Mouse (Mus musculus) 3T3-L1 (cell line): Measurements from ENCODE around the gene Stxbp2.

ENCODE experiments used
- DNase-seq: peaks from one replicate; pipeline ENCODE4 v3.0.0-alpha.2; 2015; ENCODE audit warnings: low read depth, low spot score

The Stxbp2 gene

GRCm38 (mm10) chr8:3631478-3631875 is 722 bp downstream of the Stxbp2 start:
- DNase-seq, result no peak

- DNase-seq, result peak; percentile 35
Measured at GRCm38 (mm10) chr8:3645804-3646203, 15.0 kb downstream of the Stxbp2 start.

- no peak for DNase-seq
Measured at GRCm38 (mm10) chr8:3646824-3647531, 16.2 kb downstream of the Stxbp2 start.

- peak; percentile 61 for DNase-seq
Measured at GRCm38 (mm10) chr8:3647561-3647960, 16.8 kb downstream of the Stxbp2 start.

- DNase-seq, result peak; percentile 8
Measured at GRCm38 (mm10) chr8:3648268-3648667, 17.5 kb downstream of the Stxbp2 start.

- peak; percentile 12 for DNase-seq
Measured at GRCm38 (mm10) chr8:3648990-3649389, 18.2 kb downstream of the Stxbp2 start.

- DNase-seq, result no peak
Measured at GRCm38 (mm10) chr8:3652845-3653244, 22.1 kb downstream of the Stxbp2 start.

- DNase-seq, result no peak
Measured at GRCm38 (mm10) chr8:3654726-3655508, 24.2 kb downstream of the Stxbp2 start.

GRCm38 (mm10) chr8:3655526-3655925 is 24.8 kb downstream of the Stxbp2 start, which contains the start of gene Retn:
Retn (plus strand) TSS chr8:3655770.
- DNase-seq, result no peak

GRCm38 (mm10) chr8:3656725-3657381 is 26.1 kb downstream of the Stxbp2 start:
- DNase-seq, result peak; percentile 34

GRCm38 (mm10) chr8:3660889-3661288 is 30.1 kb downstream of the Stxbp2 start:
- DNase-seq, result no peak

GRCm38 (mm10) chr8:3664405-3664804 is 33.6 kb downstream of the Stxbp2 start:
- no peak for DNase-seq

GRCm38 (mm10) chr8:3665507-3665906 is 34.8 kb downstream of the Stxbp2 start, which contains the start of gene Mcemp1:
Mcemp1 (plus strand) TSS chr8:3665754.
- no peak for DNase-seq

- DNase-seq, result no peak
Measured at GRCm38 (mm10) chr8:3670388-3670787, 39.6 kb downstream of the Stxbp2 start.

GRCm38 (mm10) chr8:3671980-3672491 is 41.3 kb downstream of the Stxbp2 start, which contains the start of gene Fcor:
Fcor (minus strand) TSS chr8:3672362.
- peak; percentile 90 for DNase-seq

- peak; percentile 43 for DNase-seq
Measured at GRCm38 (mm10) chr8:3674671-3675070, 43.9 kb downstream of the Stxbp2 start.

- peak; percentile 95 for DNase-seq
Measured at GRCm38 (mm10) chr8:3676131-3676992, 45.6 kb downstream of the Stxbp2 start, which contains the start of gene Trappc5. Trappc5 (plus strand) TSS chr8:3676299.

GRCm38 (mm10) chr8:3676993-3677579 is 46.3 kb downstream of the Stxbp2 start:
- DNase-seq, result peak; percentile 37

- no peak for DNase-seq
Measured at GRCm38 (mm10) chr8:3678831-3679230, 48.1 kb downstream of the Stxbp2 start.

GRCm38 (mm10) chr8:3679236-3679635 is 48.5 kb downstream of the Stxbp2 start:
- DNase-seq, result no peak
